Mouse (Mus musculus): ENCODE measurements around the gene Sltm.
"Not testable (repeated sequence)": the region's sequence is repeated elsewhere in the genome, so short reads cannot be mapped to it uniquely, and the experiment has no call there.

The Sltm gene

DNA sequence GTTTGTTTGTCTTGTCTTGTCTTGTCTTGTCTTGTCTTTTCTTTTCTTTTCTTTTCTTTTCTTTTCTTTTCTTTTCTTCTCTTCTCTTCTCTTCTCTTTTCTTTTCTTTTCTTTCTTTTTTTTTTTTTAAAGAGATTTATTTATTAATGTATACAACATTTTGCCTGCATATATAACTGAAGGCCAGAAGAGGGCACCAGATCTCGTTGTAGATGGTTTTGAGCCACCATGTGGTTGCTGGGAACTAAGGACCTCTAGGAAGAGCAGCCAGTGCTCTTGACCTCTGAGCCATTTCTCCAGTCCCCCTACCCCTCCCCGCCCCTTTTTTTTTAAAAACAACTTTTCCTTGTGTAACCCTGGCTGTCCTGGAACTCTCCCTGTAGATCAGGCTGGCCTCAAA, 9.7 kb downstream of the Sltm start:
- DNase-seq (ENCODE audit: low read depth) = not testable (repeated sequence)

DNA sequence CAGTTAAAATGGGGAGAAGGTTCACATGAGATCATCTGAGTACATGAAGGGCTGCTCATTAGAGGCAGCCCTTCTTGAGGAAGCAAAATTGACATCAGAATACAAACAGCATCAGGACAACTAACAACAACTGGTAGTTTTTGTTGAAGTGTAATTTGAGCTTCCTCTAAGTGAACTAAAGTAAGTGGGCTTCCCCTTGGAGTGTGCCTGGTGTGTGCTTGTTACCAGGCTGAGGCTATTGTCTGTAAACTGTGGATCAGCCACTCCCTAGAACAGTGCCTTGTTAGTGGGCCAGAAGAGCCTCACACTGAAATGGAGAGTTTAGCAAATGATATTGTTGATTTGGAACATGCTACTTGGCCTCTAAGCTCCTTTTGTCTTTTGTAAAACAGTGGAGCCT, 12.9 kb downstream of the Sltm start:
- DNase-seq (ENCODE audit: low read depth) = no peak

DNA sequence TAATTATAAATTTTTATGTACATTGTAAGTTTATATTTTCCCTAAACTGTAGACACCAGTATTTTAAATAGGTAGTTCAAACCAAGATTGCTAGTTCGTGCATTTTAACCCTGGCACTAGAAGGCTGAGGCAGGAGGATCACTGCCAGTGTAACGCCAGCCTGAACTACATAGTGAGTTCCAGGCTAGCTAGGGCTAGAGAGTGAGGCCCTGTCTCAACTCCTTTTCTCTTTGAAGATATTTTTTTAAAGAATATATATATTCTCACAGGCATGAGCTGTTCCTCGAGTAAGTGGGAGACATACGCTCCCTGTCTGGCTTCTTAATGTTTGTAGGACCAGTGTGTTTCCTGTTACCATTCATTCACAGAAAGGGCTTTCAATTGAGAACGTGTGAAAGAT, 14.2 kb downstream of the Sltm start:
- no peak for DNase-seq (ENCODE audit: low read depth)

DNA sequence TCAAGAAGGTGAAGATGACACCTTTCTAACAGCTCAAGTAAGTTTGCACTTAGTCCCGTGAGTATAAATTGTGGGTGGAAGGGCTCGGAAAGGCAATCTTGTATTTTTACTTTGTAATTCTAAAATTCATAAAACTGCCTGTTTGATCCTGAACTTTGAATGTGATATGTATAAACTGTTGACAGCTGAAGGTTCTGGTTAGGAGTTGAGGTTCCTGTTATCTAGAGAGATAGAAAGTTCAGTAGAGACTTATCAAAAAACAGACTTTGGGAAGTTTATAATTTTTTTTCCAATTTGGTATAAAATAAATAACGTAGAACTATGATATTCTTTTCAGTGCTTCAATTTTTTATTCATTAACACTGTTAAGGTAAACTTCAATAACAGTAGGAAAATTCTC, 20.3 kb downstream of the Sltm start:
- no peak for DNase-seq (ENCODE audit: low read depth)

DNA sequence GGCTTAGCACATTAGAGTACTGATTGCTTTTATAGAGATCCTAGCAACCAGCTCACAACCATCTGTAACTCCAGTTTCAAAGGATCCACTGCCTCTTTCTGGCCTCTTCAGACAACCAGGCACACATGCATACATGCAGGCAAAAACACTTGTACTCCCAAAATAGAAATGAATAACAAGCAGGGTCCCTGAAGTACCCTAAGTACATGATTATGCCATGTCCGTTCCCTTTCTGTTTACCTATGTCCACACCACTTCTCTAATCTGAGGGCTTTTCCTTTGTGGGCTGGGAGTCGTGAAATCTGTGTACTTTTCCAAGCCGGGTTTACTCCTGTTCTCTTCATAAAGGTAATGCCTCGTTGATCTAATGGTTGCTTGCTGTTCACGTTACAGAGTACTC, 25.1 kb downstream of the Sltm start:
- no peak for DNase-seq (ENCODE audit: low read depth)

DNA sequence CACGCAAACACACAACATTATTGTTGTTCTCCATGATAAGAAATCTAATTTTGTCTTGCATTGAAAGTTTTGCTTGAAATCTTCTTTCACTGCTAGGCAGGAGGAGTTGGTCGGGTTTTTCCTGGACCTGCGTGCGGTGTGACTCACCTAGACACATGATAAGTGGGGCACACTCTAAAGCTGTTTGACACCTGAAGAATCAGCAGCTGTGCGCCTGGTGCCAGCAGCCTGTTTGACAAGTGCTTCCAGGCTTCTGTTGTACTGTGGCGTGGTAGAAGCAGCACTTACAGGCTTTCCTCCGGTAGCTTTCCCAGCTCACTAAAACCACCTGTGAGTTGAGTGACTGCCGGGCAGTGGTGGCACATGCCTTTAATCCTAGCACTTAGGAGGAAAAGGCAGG, 27.8 kb downstream of the Sltm start:
- DNase-seq (ENCODE audit: low read depth) = no peak

DNA sequence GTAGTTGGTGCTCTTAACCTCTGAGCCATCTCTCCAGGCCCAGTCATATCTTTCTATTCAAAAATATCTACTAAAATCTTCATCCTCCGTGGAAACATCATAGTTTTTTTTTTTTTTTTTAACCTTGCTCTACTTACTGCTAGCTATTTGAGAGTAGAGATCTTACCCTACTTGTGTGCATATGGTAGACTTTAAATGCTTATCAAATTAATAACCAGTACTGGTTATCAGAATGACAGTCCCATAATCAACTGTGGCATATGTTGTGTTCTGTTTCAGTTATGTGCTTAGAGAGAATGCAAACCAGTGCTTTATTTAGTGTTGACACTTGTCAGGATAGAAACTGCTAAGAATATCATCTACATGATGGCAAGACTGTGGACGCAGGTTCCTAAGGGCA, 35.6 kb downstream of the Sltm start:
- no peak for DNase-seq (ENCODE audit: low read depth)

DNA sequence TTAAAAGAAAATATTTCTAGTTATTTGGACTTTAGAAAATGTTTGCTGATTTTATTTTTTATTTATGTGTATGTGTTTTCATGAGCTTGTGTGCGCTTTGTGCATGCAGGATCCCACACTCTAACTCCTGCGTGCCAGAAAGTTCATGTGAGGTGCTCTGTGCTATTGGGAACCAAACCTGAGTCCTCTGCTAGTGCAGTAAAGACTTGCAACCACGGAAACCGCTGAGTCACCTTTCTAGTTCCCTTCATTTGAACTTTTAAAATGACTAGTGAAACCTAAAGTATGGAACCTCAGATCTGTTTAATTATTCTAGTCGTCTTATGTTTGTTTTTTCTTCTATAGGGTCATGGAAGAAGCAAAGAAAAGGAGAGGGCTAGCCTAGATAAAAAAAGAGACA, 38.4 kb downstream of the Sltm start:
- DNase-seq (ENCODE audit: low read depth) = no peak

DNA sequence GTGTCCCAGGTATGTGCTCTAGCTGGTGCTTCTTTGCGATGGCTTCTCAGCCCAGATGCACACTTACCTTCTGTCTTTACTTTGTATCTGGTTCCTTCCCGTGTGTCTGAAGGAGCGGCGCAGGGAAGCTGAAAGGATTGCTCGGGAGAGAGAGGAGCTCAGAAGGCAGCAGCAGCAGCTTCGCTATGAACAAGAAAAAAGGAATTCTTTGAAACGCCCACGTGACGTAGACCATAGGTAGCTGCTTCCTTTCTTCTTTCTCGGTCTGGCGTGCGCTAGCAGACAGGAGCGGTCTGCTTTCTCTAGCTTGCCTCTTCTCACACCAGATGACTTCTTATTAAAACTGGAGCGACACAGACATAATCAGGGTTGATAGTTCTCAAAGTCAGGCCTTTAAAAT, 42.1 kb downstream of the Sltm start:
- no peak for DNase-seq (ENCODE audit: low read depth)

DNA sequence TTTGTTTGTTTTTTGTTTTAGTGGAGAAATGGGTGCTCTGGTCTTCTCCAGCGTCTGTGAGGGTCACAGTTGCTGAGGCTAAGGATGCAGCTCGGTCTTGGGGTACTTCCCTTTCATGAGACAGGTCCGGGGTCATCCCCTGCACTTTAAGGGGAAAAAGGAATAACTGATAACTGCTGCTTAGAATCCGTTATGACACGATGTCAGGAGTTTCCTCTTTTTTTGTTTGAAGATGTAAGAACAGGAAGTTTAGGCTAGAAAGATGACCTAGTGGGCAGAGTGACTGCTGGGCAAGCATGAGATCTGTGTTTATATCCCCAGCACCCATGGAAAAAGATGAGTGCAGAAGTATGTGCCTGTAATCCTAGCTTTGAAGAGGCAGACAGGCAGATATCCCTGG, 42.6 kb downstream of the Sltm start:
- DNase-seq (ENCODE audit: low read depth) = no peak

DNA sequence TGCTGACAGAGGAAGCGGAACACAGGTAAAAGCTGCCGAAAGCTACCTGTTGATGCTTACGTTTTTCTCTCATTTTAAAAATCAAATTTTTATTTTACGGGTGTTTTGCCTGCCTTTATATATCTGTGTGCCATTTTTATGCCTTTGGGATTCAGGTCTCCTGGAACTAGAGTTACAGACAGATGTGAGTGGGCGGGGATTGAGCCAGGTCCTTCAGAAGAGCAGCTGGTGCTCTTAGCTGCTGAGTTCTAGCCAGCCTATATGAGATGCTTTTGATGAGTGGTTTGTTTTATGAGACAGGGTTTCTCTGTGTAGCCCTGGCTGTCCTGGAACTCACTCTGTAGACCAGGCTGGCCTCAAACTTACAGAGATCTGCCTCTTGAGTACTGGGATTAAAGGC, 44.6 kb downstream of the Sltm start:
- no peak for DNase-seq (ENCODE audit: low read depth)

DNA sequence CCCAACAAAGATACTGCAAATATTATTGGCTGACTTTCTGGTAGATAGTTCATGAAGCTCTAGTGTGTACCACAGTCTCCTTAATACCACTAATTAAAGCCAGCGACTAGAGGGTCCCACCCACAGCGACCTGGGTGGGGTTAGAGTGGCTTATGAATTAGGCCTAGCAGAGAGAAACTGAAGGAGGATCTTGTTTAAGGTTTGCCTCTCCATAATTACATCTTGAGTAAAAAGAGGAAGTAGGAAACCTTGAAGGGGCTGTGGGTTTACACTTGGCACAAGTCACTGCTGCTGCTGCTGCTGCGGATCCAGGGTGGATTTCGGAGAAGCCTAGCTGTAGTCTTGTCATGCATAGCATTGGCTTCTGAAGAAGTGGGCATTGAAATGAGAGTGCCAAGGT, 48.2 kb downstream of the Sltm start:
- DNase-seq (ENCODE audit: low read depth) = no peak

DNA sequence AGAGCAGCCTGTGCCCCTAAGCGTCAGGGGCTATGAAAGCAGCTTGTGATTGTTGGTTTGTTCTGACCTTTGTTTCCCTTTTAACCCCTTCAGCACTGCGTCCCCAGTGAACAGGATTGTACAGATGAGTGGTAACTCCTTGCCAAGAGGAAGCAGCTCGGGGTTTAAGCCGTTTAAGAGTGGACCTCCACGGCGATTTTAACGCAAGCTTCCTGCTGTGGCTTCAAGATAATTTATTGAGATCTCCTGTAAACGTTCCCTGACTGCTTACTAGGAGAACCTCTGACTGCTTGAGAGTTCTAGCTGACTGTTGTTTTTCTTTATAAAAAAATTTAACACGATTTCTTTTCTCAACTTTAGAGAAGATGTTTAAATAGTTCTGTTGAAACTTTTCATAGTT, 48.9 kb downstream of the Sltm start:
- no peak for DNase-seq (ENCODE audit: low read depth)

DNA sequence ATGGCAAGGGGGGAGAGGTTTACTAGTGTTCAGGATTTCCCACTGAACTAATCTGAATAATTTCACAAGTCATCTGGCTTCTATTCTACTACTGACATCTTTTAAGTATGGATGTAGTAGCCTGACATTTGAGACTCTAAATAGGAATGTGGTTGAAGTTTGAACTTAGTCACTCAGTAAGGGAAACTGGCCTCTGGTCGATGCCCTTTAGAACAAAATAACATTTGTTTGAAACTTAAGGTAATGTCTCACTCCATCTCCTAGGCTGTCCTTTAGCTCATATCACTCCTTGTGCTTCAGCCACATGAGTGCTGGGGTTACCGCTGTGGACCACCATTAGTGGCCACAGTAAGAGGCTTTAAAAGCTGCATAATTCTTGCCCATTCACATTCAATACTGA, 55.7 kb downstream of the Sltm start:
- DNase-seq (ENCODE audit: low read depth) = no peak

DNA sequence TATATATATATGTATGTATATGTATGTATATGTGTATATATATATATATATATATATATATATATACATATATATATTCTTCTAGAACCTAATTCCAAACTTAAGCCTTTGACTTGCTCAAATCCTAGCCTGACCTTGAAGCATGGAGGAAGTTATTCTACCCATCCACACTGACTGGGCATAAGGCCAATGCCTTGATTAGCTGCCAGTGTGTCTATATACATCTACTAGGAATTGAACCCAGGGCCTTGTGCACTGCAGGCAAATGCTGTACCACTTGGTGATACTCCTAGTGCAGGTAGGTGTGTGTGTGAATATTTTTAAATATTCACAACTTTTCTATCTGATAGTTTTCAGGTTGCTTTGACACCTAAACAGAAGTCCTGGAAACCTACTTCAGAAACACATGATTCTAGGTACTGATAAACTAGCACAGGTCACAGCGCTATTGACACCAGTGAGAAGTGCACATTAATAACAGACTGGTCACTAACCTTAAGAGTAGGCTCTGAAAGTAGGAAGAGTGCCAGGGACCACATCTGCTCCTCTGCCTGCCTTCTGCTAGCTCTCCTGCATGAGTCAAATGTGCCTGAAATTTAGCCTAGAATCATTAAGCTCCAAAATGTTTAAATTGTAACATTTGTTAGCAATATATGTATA, 59.8 kb downstream of the Sltm start:
- DNase-seq (ENCODE audit: low read depth) = no peak

DNA sequence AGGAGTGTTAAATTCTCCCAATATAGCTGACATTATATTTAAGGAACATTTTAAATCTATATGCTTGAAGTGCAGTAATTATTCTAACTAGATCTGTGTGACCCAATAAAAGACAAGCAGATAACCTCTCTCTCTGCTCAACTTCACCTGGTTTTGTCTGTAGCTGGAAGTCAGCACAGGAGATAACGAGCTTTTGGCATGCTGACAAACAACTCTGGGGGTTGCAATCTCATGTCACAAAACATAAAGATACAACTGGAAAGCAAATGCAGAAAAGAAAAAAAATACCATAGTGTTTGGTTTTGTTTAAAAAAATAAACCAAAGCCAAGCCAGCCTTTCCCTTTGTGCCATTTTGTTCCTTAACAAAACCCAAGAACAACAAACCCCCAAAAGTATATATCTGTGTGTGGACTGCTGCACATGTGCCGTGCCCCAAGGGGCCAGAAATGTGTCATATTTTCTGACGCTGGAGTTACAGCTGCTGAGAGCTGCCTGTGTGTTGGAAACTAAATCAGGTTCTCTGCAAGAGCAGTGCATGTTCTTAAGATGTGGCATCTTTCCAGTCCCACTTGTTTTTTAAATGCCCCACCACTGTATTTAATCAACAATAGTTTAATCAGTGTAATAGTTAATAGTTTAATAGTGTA, 68.6 kb downstream of the Sltm start:
- no peak for DNase-seq (ENCODE audit: low read depth)

DNA sequence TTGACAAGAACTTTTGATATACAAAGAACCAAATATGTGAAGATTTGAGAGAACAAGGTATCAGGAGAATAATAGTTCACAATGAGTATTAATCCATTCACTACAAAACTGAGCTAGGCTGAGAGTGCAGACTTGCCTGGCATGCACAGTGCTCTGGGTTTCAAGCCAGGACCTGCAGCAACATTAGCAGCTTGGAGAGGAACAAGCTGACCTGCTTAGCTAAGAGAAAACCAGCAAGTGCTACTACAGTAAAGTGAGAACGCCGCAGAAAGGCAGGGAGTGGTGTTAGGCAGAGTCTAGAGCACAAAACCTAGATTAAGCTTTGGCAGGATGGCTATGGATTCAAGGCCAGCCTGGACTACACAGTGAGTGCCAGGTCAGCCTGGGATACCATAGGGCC, 87.2 kb downstream of the Sltm start:
- DNase-seq (ENCODE audit: low read depth) = no peak

DNA sequence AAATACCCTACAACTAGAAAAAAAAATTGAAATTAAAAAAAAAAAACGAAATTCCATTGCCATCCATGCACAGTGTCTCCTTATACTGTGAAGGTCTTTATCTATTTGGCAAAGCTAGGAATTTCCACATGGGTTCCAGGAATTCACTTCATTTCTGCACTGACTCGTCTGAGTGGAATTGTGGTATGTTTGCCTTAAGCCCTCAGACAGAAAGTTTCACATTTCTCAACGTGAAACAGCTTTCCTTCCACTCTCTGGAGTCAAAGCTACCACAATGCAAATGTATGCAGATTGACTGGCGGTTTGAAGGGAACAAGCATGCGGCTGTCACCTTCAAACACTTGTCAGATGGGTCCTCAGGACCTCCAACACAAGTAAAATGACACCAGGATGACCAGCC, 89.1 kb downstream of the Sltm start:
- no peak for DNase-seq (ENCODE audit: low read depth)

DNA sequence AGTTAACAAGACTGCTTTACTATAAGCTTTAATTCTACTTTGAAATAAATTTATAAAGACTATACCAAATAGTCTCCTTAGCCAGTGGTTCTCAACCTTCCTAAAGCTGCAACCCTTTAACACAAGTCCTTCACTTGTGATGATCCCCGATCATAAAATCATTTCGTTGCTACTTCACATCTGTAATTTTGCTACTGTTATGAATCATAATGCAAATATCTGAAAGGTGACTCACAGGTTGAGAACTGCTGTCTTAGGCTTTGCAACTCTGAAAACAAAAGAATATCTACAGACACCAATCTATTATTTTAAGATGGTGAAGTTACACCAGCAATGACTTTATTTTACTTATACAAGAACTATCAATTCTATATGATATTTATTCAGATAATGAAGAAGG, 94.2 kb downstream of the Sltm start:
- DNase-seq (ENCODE audit: low read depth) = no peak
